Mouse (Mus musculus): ENCODE data around the gene Atf7ip. TPM values are rescaled to one million over a fixed set of nuclear protein-coding genes. Genes with fewer than 3 reads are reported as not detected.
"Not testable (repeated sequence)": the region's sequence is repeated elsewhere in the genome, so short reads cannot be mapped to it uniquely, and the experiment has no call there.

Gene Atf7ip
- 100 to 1,000 TPM; 119 to 122 TPM for total RNA-seq (2021)
- long read RNA-seq, experiment 1, full-length matches to known transcripts, result 4 of 13 reads
- long read RNA-seq, experiment 1, partial matches to known transcripts, result 0 of 13 reads
- long read RNA-seq, experiment 1, other reads (novel, unspliced or antisense), result 9 of 13 reads
- long read RNA-seq, experiment 2, full-length matches to known transcripts, result 4 of 12 reads
- long read RNA-seq, experiment 2, partial matches to known transcripts, result 1 of 12 reads
- long read RNA-seq, experiment 2, other reads (novel, unspliced or antisense), result 7 of 12 reads

- intact Hi-C loops (cut with DNase I), result not testable (repeated sequence)
Measured at GRCm38 (mm10) chr6:136505867-136506266, at the start of gene Atf7ip. Gene Atf7ip (plus strand): TSS chr6:136506167.

GRCm38 (mm10) chr6:136456302-136456701 lies 49.7 kb upstream of the Atf7ip start:
- no peak overlapping the region for H3K27ac ChIP-seq
- no peak overlapping the region for H3K4me3 ChIP-seq
- DNase-seq (ENCODE audit: extremely low spot score in 1 of 2, low spot score in 2 of 2), result no peak
- TF ChIP-seq CTCF (IDR thresholded peaks at IDR 0.05), result no peak
- intact Hi-C loops (cut with DNase I), result no loop called here

More at GRCm38 (mm10) chr6:136505867-136506266, at the start of gene Atf7ip:
- not testable (repeated sequence) for DNase-seq (ENCODE audit: extremely low spot score in 1 of 2, low spot score in 2 of 2); H3K27ac ChIP-seq; H3K4me3 ChIP-seq

- TF ChIP-seq CTCF (IDR thresholded peaks at IDR 0.05), result no peak
- no peak for DNase-seq (ENCODE audit: extremely low spot score in 1 of 2, low spot score in 2 of 2)
- Histone ChIP-seq H3K4me3 (no peak overlapping the region), H3K27ac (no peak overlapping the region)
- intact Hi-C loops (cut with DNase I), result no loop called here
Measured at GRCm38 (mm10) chr6:136459156-136459555, 46.8 kb upstream of the Atf7ip start.

- DNase-seq (ENCODE audit: extremely low spot score in 1 of 2, low spot score in 2 of 2), result no peak
- no peak for TF ChIP-seq CTCF (IDR thresholded peaks at IDR 0.05)
- intact Hi-C loops (cut with DNase I), result no loop called here
Measured at GRCm38 (mm10) chr6:136463491-136463890, 42.5 kb upstream of the Atf7ip start.

GRCm38 (mm10) chr6:136464121-136464621 lies 41.8 kb upstream of the Atf7ip start:
- H3K27ac ChIP-seq, result peak overlapping the region; percentile 24; the same call in 1 of the 2 replicates
- no peak overlapping the region for H3K4me3 ChIP-seq
- no peak for TF ChIP-seq CTCF (IDR thresholded peaks at IDR 0.05)
- no peak for DNase-seq (ENCODE audit: extremely low spot score in 1 of 2, low spot score in 2 of 2)
- intact Hi-C loops (cut with DNase I), result no loop called here

More at GRCm38 (mm10) chr6:136463491-136463890, 42.5 kb upstream of the Atf7ip start:
- H3K4me3 ChIP-seq, result no peak overlapping the region
- H3K27ac ChIP-seq, result no peak overlapping the region

- intact Hi-C loops (cut with DNase I), result loop anchor here (5.0 kb wide), 1 partner anchor 67 kb away; no protein-coding TSS in a partner anchor
Measured at GRCm38 (mm10) chr6:136465021-136465420, 40.9 kb upstream of the Atf7ip start.

GRCm38 (mm10) chr6:136465959-136466381 lies 40.0 kb upstream of the Atf7ip start:
- Histone ChIP-seq H3K27ac (peak overlapping the region; percentile 44), H3K4me3 (no peak overlapping the region)
- TF ChIP-seq CTCF (IDR thresholded peaks at IDR 0.05), result peak; percentile 73
- intact Hi-C loops (cut with DNase I), result loop anchor here (1.0 to 5.0 kb wide), 4 partner anchors 43 to 89 kb away; no protein-coding TSS in a partner anchor
- peak; percentile 59 to 63 for DNase-seq (ENCODE audit: extremely low spot score in 1 of 2, low spot score in 2 of 2)

More at GRCm38 (mm10) chr6:136465021-136465420, 40.9 kb upstream of the Atf7ip start:
- Histone ChIP-seq H3K4me3 (no peak overlapping the region), H3K27ac (no peak overlapping the region)
- TF ChIP-seq CTCF (IDR thresholded peaks at IDR 0.05), result no peak
- DNase-seq (ENCODE audit: extremely low spot score in 1 of 2, low spot score in 2 of 2), result no peak

GRCm38 (mm10) chr6:136466956-136467750 lies 38.8 kb upstream of the Atf7ip start:
- DNase-seq (ENCODE audit: extremely low spot score in 1 of 2, low spot score in 2 of 2), result peak; percentile 75 to 85
- peak; percentile 87 for TF ChIP-seq CTCF (IDR thresholded peaks at IDR 0.05)

GRCm38 (mm10) chr6:136467837-136468236 lies 38.1 kb upstream of the Atf7ip start:
- DNase-seq (ENCODE audit: extremely low spot score in 1 of 2, low spot score in 2 of 2), result no peak
- no peak for TF ChIP-seq CTCF (IDR thresholded peaks at IDR 0.05)
- Histone ChIP-seq H3K27ac (peak overlapping the region; percentile 44), H3K4me3 (no peak overlapping the region)
- intact Hi-C loops (cut with DNase I), result loop anchor here (2.0 to 5.0 kb wide), 2 partner anchors 45 to 64 kb away; no protein-coding TSS in a partner anchor

More at GRCm38 (mm10) chr6:136466956-136467750, 38.8 kb upstream of the Atf7ip start:
- intact Hi-C loops (cut with DNase I), result loop anchor here (1.0 to 5.0 kb wide), 4 partner anchors 44 to 88 kb away; no protein-coding TSS in a partner anchor
- peak overlapping the region; percentile 44 for H3K27ac ChIP-seq
- H3K4me3 ChIP-seq, result no peak overlapping the region

GRCm38 (mm10) chr6:136468401-136468912 lies 37.5 kb upstream of the Atf7ip start:
- DNase-seq (ENCODE audit: extremely low spot score in 1 of 2, low spot score in 2 of 2), result peak; percentile 69 to 76
- Histone ChIP-seq H3K4me3 (no peak overlapping the region), H3K27ac (peak overlapping the region; percentile 86)
- TF ChIP-seq CTCF (IDR thresholded peaks at IDR 0.05), result no peak
- intact Hi-C loops (cut with DNase I), result loop anchor here (5.0 kb wide), 1 partner anchor 64 kb away; no protein-coding TSS in a partner anchor
